Mouse (Mus musculus) CH12.LX (cell line): ENCODE results near the gene Abhd2.

Source experiments
- CTCF ChIP-seq, 2 experiments: IDR thresholded peaks in 1 of 2; conservative IDR thresholded peaks in 1 of 2; 2 replicates each; pipeline ENCODE4 v1.5.1; 2011 to 2012; ENCODE audit warnings: low read depth in 2 of 2, low read length in 2 of 2, improper control_type of control experiment in 1 of 2, inconsistent platforms in 1 of 2, mild to moderate bottlenecking in 1 of 2, moderate library complexity in 1 of 2
- MAFK ChIP-seq: IDR thresholded peaks from 2 replicates; pipeline ENCODE4 v1.6.1; 2011; ENCODE audit warnings: low read length, improper control_type of control experiment; ENCODE audit not compliant: insufficient replicate concordance
- MEF2A ChIP-seq: IDR thresholded peaks from 2 replicates; pipeline ENCODE4 v1.6.1; 2014; ENCODE audit warnings: low read depth, mild to moderate bottlenecking, inconsistent platforms, low read length, improper control_type of control experiment, borderline replicate concordance
- NELFE ChIP-seq: IDR thresholded peaks from 2 replicates; pipeline ENCODE4 v1.6.1; 2011; ENCODE audit warnings: low read depth, low read length, improper control_type of control experiment
- NRF1 ChIP-seq: IDR thresholded peaks from 2 replicates; pipeline ENCODE4 v1.6.1; 2014; ENCODE audit warnings: low read depth, mild to moderate bottlenecking, inconsistent platforms, low read length, improper control_type of control experiment, moderate library complexity
- POLR2A ChIP-seq: IDR thresholded peaks from 2 replicates; pipeline ENCODE4 v1.6.1; 2011; ENCODE audit warnings: low read depth, mild to moderate bottlenecking, improper control_type of control experiment, low read length
- POLR2AphosphoS2 ChIP-seq: IDR thresholded peaks from 2 replicates; pipeline ENCODE4 v1.6.1; 2011; ENCODE audit warnings: low read depth, low read length, improper control_type of control experiment
- RAD21 ChIP-seq: IDR thresholded peaks from 2 replicates; pipeline ENCODE4 v1.6.1; 2011; ENCODE audit warnings: low read depth, mild to moderate bottlenecking, low read length, improper control_type of control experiment, moderate library complexity
- SIN3A ChIP-seq: IDR thresholded peaks from 2 replicates; pipeline ENCODE4 v1.6.1; 2012; ENCODE audit warnings: low read length, improper control_type of control experiment, inconsistent platforms
- SMC3 ChIP-seq: IDR thresholded peaks from 2 replicates; pipeline ENCODE4 v1.6.1; 2011; ENCODE audit warnings: low read depth, low read length, improper control_type of control experiment
- TBP ChIP-seq: conservative IDR thresholded peaks from 2 replicates; pipeline ENCODE4 v1.6.1; 2011; ENCODE audit warnings: low read depth, low read length, improper control_type of control experiment
- USF1 ChIP-seq: IDR thresholded peaks from 2 replicates; pipeline ENCODE4 v1.6.1; 2014; ENCODE audit warnings: low read depth, mild to moderate bottlenecking, inconsistent platforms, low read length, improper control_type of control experiment
- USF2 ChIP-seq: conservative IDR thresholded peaks from 2 replicates; pipeline ENCODE4 v1.6.1; 2011; ENCODE audit warnings: low read depth, low read length, improper control_type of control experiment
- ZC3H11A ChIP-seq: IDR thresholded peaks from 2 replicates; pipeline ENCODE4 v1.6.1; 2012; ENCODE audit warnings: low read depth, mild to moderate bottlenecking, inconsistent platforms, low read length, improper control_type of control experiment

GRCm38 (mm10) chr7:79228471-79228870, 44.5 kb upstream of the Abhd2 start:
- TF ChIP-seq SIN3A (no peak), NRF1 (no peak), CTCF (conservative IDR thresholded peaks at IDR 0.05 in 1 of 2, IDR thresholded peaks at IDR 0.05 in 1 of 2; ENCODE audit: low read depth in 2 of 2, low read length in 2 of 2) (peak; percentile 64 to 87), USF1 (no peak), NELFE (no peak), RAD21 (peak; percentile 68), MAFK (no peak), POLR2AphosphoS2 (no peak), POLR2A (no peak), USF2 (no peak), TBP (no peak), MEF2A (no peak), SMC3 (peak; percentile 85), ZC3H11A (no peak)
